Mouse (Mus musculus) fibroblast of lung, adult 2 months (primary cell): ENCODE measurements around the gene Exoc3l.

ENCODE experiments used
- DNase-seq: peaks from one replicate; pipeline ENCODE4 v3.0.0-alpha.2; 2011; ENCODE audit warnings: low read depth

Gene Exoc3l

GRCm38 (mm10) chr8:105268342-105269074, 27.4 kb downstream of the Exoc3l start:
- DNase-seq = no peak

- DNase-seq = no peak
These were observed 29.1 kb downstream of the Exoc3l start for GRCm38 (mm10) chr8:105266775-105267174.

GRCm38 (mm10) chr8:105265128-105265527, 30.8 kb downstream of the Exoc3l start:
- no peak for DNase-seq

DNA sequence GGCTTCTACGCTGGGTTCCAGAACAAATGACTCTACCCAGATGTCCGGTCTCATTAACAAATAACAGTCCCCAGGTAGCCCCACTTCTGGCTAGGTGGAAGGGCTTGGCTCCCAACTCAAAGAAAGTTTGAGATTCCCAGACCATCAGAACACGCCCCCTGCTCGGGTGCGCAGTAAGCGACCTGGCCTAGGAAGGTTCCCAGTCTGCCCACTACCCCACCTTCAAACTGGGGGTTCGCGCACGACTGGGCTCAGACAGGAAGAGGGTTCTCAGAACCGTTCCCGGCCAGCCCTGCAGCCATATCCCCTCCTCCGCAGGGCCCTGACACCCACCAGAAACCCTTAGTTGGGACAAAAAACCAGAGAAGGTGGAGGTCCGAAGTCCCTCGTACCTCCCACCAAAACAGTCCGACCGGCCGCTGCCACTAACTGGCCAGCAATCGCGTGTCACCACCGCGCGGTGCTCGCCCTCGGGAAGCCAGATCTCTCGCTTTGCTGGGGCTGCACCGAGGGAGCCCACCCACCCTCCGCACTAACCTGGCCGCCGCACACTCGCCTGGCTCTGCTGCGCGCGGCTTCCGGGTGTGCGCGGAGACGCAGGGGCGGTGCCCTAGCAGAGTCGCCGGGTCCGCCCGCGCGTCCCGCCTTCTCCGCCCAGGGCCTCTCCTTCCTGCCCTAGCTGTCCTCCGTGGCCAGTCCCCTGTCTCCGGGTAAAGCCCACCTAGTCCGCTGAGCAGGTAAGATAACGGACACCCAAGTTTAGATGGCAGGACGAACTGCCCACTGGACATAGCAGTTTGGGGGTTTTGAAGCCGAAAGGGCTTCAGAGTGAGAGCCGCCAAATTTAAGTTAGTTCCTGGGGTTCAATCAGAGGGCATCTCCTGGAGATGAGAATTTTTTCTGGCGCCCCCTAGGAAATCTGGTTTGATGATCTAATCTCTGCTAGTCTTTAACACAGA, 31.6 kb downstream of the Exoc3l start, which contains the start of the genes Tradd and Fbxl8:
Gene Tradd (minus strand): TSS at position 586 of the 959 bp plus-strand sequence.
Gene Fbxl8 (plus strand): TSS at position 625 of the 959 bp plus-strand sequence.
- DNase-seq = peak; percentile 28

GRCm38 (mm10) chr8:105263244-105263912, 32.5 kb downstream of the Exoc3l start:
- DNase-seq = no peak

DNA sequence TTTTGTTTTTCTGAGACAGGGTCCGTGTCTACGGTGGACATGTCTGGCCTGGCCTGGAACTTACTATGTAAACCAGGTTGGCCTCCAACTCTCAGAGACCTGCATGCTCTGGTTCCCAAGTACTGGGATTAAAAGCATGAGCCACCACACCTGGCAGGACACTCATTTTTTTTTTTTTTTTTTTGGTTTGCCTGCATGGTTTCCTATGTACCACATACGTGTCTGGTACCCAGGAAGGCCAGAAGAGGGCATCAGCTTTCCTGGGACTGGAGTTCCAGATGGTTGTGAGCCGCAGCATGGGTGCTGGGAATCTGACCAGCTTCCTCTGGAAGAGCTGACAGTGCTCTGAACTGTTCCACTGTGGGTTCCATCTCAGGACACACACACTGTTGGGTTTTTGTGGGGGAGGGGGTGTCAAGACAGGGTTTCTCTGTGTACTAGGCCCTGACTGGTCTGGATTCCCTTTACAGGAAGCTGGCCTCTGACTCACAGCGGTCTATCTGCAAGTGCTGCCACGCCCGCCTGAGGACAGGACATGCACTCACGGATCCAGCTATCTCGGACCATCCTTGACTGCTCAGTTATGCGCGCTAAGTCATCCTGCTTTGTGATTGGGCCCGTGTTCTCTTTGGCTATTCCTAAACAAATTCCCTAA, 34.4 kb downstream of the Exoc3l start:
- no peak for DNase-seq

DNA sequence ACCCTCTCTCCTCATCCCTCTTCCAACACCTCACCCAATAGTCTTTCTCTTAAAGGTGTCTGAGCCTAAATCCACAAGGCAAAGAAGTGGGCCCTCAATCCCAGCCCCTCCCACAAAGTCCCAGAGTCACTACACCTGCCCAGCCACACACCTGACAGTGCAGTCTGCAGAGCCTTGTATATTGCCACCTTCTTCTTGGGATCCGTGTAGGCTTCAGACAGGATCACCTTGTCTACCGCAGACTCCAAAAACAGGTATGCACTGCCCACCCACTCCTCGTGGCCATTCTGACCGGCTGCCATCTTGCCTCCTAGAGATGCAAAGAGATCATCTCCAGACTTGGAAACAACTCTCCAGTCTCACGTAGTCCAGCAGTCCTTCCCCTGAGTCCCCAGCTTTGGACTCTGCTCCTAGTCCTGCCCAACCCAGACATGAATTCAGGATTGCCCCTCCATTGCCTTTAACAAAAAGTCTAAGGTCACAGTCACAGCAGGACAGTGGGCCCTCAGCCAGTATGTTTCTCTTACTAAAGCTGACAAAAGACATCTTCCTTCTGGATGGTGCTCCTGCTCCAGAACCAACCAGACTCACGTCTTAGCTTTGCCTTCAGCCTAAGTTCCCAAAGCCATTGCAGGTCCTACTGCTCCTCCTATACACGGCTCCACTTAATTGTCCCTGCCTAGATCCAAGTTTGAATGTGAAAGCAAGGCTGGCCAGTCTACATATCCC, 35.4 kb downstream of the Exoc3l start:
- DNase-seq = no peak

DNA sequence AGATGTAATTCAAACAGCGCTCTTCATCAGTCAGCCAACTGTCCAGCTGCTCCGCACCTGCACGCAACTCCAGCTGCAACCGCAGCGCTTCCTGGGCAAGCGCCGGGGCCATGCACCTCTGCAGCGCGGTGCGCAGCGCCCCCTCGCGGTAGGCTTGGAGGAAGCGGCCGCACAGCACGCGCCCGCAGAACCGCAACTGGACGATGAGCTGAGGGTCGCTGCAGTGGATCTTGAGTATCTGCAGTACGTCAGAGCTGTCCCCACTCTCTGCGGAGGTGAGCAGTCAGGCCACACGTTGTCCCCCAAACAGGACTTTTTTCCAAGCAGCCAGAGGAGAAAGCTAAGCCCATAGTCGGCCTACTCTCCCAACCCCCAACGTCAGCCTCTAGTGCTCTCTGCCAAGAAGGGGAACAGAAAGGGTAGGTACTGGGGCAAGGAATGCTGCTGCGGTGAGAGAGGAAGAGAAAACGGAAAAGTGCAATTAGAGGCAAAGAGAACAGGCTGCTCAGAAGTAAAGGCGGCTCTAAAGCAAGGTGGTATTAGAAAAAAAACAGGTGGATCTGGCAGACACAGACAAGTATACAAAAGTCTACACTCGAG, 36.1 kb downstream of the Exoc3l start:
- DNase-seq = no peak

GRCm38 (mm10) chr8:105258911-105259720, 36.8 kb downstream of the Exoc3l start:
- no peak for DNase-seq

DNA sequence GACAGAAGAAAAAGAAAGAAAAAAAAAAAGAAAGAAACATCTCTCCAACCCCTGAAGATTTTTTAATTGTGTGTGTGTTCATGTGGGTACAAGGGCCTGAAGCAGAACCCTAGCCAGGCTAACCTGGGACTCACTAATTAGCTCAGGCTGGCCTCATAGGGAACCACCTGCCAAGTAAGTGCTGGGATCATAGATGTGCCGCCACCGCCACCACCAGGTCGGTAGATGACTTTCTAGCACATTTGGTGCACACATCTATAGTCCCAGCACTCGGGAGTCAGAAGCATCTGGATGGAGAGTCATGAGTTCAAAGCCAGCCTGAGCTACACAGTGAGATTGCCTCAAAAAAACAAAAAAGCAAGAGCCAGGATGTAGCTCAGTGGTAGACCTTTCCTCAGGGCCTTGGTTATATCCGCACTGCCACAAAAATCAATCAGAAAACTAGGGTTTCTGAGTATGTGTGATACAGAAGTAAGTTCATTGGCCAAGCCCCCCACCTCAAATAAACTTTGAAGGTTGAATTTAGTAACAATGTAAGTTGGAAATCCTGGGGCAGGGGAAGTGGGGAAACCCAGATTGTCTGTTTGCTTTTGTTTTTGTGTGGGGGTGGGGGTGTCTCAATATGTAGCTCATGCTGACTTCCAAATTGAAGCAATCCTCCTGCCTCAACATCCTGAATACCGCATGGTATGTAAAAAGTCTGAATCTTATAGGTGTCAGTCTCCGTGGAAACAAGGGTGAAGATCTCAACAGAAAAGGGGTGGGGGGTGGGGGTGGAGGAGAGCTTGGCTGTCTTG, 38.4 kb downstream of the Exoc3l start:
- DNase-seq = no peak

DNA sequence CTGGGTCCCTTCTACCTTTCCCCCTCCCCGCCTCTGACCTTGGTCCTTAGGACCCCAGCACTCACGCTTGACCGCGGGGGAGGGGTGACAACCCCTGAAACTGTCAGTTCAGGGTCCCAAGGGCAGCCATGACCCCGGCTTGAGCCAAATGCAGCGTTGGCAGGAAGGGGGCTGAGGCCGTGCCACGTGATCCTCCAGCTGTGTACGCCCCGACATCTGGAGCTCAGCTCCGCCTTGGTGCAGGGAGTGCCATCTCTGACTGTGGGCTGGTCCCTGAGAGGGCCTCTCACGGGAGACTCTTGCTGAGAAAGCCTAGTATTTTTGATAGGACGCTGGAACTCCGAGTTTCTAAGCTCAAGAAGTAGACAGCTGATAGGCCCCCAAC, 40.9 kb downstream of the Exoc3l start, which contains the start of gene B3gnt9:
Gene B3gnt9 (minus strand): TSS at position 188 of the 385 bp plus-strand sequence.
- DNase-seq = peak; percentile 61

GRCm38 (mm10) chr8:105254152-105254965, 41.5 kb downstream of the Exoc3l start:
- DNase-seq = peak; percentile 73

- DNase-seq = no peak
These were observed 42.1 kb downstream of the Exoc3l start for GRCm38 (mm10) chr8:105253766-105254151.

- no peak for DNase-seq
These were observed 43.0 kb downstream of the Exoc3l start for GRCm38 (mm10) chr8:105252680-105253537.

- DNase-seq = no peak
These were observed 43.9 kb downstream of the Exoc3l start for GRCm38 (mm10) chr8:105251954-105252353.

- DNase-seq = no peak
These were observed 54.9 kb downstream of the Exoc3l start for GRCm38 (mm10) chr8:105241016-105241415.
